Mouse (Mus musculus) spleen, postnatal 4 days (tissue): ENCODE data around the gene 4930548H24Rik.
"Not testable (repeated sequence)": the region's sequence is repeated elsewhere in the genome, so short reads cannot be mapped to it uniquely, and the experiment has no call there.

Source experiments
- DNase-seq, 2 experiments: peaks; one replicate each; pipeline ENCODE4 v3.0.0; 2022; ENCODE audit warnings: low spot score in 2 of 2

The 4930548H24Rik gene

GRCm38 (mm10) chr5:31485440-31485839 lies at the start of gene 4930548H24Rik:
Gene 4930548H24Rik, plus strand, starts transcription at chr5:31485740.
- no peak for DNase-seq

DNA sequence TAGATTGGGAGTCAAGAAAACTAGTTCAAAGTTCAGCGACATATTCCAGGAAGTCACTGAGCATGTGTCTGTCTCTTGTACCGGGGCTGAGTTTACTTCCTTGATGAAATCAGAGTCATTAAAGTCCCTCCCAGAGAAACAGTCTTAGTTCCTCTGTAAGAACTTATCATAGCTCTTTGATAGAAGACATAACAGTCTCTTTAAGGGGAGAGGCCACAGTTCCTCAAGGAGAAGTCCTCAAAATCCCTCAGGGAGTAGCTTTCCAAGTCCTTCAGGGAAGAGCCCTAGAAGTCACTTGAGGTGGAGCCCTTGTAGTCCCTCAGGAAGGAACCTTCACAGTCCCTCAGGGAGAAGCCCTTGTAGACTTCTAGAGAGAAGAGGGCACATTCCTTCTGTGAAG lies 34.2 kb upstream of the 4930548H24Rik start:
- no peak for DNase-seq

- peak; percentile 87 to 91 for DNase-seq
Observed at GRCm38 (mm10) chr5:31451878-31452561, 33.5 kb upstream of the 4930548H24Rik start, which contains the start of gene Zfp512. Gene Zfp512, plus strand, starts transcription at chr5:31452431.

GRCm38 (mm10) chr5:31452562-31452878 lies 33.0 kb upstream of the 4930548H24Rik start:
- no peak for DNase-seq

- no peak for DNase-seq
Observed at GRCm38 (mm10) chr5:31452886-31453410, 32.6 kb upstream of the 4930548H24Rik start.

- no peak for DNase-seq
Observed at GRCm38 (mm10) chr5:31467798-31468197, 17.7 kb upstream of the 4930548H24Rik start.

DNA sequence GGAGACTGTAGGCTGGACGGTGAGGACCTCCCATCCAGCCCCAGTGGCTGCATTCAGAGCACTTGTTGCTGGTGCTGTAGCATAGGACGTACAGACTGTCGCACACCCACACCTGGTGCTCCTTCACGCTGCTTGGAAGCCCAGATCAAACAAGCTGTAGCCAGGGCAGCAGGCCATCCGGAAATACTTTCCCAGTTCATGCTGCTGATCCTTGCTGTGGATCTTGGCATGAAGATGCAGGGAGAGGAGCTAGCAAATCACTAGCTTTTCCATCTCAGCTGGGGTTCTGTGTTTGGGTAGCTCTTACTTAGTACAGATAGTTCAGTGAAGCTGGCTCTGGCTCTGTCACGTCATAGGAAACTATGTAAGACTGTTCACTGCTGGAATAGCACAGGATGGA lies 15.8 kb upstream of the 4930548H24Rik start:
- DNase-seq = no peak

GRCm38 (mm10) chr5:31470334-31470733 lies 15.2 kb upstream of the 4930548H24Rik start:
- DNase-seq = peak; percentile 58 to 79

GRCm38 (mm10) chr5:31480536-31480935 lies 5.0 kb upstream of the 4930548H24Rik start:
- no peak for DNase-seq

- DNase-seq = no peak
Observed at GRCm38 (mm10) chr5:31487889-31488288, 2.3 kb downstream of the 4930548H24Rik start.

- no peak for DNase-seq
Observed at GRCm38 (mm10) chr5:31489116-31489769, 3.7 kb downstream of the 4930548H24Rik start.

- no peak for DNase-seq
Observed at GRCm38 (mm10) chr5:31492031-31492430, 6.5 kb downstream of the 4930548H24Rik start.

DNA sequence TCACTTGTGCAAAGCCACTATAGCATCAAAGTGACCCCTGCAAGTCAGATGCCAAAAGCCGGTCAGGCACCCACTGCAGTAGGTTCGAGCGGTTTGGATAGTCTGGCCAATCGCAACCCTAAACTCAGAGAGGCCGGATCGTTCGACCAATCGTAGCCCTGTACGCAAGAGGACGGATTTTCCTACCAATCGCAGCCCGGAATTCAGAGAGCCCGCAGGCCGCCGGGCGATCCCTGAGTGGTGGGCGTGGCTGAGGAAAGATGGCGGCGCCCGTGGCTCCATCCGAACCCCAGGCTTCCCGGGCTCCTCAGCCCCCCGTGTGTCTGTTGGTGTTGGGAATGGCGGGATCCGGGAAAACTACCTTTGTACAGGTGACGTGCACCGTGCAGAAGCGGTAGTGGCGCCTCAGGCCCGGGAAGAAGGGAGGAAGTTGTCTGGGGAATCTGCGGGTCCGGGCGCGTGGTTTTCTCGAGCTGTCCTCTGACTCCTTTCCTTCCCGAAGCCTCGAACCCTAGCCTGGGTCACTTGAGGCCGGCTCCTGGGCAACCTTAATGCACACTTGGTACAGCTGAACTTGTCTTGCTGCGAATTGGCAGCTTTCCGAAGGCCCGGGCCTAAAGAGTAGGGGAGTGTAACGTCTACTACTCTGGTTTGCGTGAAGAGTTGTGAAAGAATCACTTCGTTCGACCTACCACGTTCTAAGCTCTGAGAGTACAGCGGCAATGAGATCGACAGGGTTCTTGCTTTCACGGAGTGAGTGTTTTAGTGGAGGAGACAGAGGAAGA lies 9.2 kb downstream of the 4930548H24Rik start, which contains the start of gene Gpn1:
Gene Gpn1 (plus strand): TSS at position 229 of the 785 bp plus-strand sequence.
- peak; percentile 85 to 92 for DNase-seq

- no peak for DNase-seq
Observed at GRCm38 (mm10) chr5:31504843-31505242, 19.3 kb downstream of the 4930548H24Rik start.

DNA sequence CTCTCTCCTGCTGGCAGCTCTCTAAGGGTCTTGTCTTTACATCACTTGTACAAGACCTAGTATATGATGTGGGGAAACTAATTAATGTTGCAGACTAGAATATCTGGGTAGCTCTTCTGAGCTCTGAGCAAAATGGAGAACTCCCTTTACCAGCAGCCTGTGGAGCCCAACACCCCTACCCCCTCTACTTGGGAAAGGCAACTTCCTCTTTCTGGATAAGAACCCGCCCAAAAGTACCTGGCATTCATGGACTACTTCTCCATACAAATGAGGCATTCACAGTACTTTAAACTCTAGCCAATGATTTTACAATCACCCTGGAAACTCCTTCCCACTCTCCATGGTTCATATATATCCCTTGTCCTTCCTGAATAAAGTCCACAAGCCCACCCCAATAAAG lies 26.9 kb downstream of the 4930548H24Rik start:
- no peak for DNase-seq

DNA sequence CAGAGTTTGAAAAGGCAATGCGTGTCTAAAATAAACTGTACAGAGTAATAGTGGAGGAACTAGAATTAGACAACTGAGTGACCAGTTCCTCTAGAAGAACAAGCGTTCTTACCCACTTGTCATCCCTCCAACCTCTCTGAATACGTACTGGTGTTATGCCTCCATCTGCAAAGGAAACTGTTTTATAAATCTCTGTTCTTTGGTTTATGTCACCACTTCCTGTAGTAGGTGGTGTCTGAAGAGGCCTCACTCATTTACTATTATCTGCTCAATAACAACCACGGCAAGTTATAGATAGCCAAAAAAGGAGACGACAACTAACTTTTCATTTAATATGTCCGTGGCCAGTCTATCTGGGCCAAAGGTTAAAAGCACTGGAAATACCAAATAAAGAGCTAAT lies 35.0 kb downstream of the 4930548H24Rik start:
- no peak for DNase-seq

GRCm38 (mm10) chr5:31526354-31527116 lies 41.0 kb downstream of the 4930548H24Rik start, which contains the start of gene Slc4a1ap:
Gene Slc4a1ap, plus strand, starts transcription at chr5:31526995.
- DNase-seq = peak; percentile 81 to 91

DNA sequence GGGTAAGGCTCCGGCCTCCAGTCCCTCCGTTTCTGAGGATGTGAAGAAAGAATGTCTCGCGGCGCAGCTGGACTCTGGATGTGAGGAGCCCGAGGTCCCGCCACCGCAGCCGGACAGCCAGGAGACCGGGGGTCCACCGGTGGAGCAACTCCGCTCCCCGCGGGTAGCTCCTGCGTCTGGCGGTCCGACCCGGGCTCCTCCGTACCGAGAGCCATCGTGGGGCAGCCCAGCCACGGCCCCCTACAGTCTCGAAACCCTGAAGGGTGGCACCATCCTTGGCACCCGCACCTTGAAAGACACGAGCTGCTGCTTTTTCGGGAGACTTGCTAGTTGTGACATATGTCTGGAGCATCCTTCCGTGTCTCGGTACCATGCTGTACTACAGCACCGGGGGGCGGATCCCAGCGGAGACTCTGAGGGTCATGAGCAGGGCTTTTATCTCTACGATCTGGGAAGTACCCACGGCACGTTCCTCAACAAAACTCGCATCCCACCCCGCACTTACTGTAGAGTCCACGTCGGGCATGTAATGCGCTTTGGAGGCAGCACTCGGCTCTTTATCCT lies 41.7 kb downstream of the 4930548H24Rik start:
- DNase-seq = no peak

- not testable (repeated sequence) for DNase-seq
Observed at GRCm38 (mm10) chr5:31527707-31528106, 42.2 kb downstream of the 4930548H24Rik start, which contains the start of gene Supt7l. Gene Supt7l, minus strand, starts transcription at chr5:31527807.

DNA sequence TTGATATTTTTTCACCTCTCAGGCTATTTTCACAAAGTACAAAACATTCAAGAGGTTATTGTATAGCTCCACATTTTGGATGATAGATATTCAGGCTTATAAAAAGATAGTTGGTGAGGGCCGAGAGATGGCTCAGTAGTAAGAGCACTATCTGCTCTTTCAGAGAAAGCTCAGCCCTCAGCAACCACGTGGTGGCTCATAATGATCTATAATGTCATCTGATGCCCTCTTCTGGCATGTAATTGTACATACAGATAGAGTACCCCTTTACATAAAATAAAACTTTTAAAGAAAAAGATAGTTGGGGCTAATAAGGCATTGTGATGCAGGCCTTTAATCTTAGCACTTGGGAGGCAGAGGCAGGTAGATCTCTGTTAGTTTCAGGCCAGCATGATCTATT lies 43.0 kb downstream of the 4930548H24Rik start:
- DNase-seq = no peak

DNA sequence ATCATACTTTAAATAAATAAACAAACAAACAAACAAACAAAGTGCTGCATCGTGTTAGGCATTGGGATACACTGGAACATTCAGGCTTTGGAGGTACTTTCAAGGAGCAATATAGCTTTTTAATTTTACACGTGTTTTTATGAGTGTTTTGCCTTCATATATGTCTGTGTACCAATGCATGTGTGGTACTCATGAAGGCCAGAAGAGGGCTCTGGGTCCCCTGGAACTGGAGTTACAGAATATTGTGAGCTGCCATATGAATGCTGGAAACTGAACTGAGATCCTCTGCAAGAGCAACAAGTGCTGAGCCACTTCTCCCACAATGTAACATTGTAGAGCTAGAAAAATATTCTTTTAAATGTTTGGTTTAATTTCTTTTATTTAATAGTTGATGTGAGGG lies 49.7 kb downstream of the 4930548H24Rik start:
- DNase-seq = no peak
